Mouse (Mus musculus) erythroblast, embryonic 14.5 days (primary cell): ENCODE measurements around the gene Itih2.

ENCODE experiments used
- GATA1 ChIP-seq: IDR thresholded peaks from 2 replicates; pipeline ENCODE4 v1.6.1; 2012; ENCODE audit warnings: low read length, inconsistent platforms, mixed read lengths
- TAL1 ChIP-seq: IDR thresholded peaks from 3 replicates; pipeline ENCODE4 v1.6.1; 2012; ENCODE audit warnings: low read length, inconsistent platforms, mixed read lengths

DNA sequence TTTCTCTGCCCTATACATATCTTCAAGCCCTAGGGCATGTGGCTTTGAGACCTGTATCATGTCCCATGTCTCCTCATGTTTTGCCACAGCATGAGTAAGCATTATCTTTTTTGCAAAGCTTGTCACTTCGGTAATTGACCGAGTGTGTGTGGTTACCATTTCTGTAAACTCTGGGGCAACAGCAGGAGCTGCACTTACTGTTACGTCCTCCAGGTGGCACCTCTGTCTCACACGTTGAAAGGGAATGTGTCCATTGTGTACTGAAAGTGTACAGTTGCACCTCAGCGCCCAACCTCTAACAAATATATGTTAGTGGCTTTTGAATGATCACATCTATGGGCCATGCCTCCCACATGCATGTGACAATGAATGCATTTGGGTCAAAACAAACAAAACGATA is 30.0 kb downstream of the Itih2 start:
- TF ChIP-seq GATA1 (no peak), TAL1 (no peak)
